Mouse (Mus musculus) mammary gland, adult 2 months (tissue): Measurements from ENCODE around the gene Mybpc3. TPM values are rescaled to one million over a fixed set of nuclear protein-coding genes. Genes with fewer than 3 reads are reported as not detected.

Experiments
- polyA plus RNA-seq: library from polyadenylated mRNA; depleted of rRNA; stranded (reverse); fragments of >200 nt; gene quantifications from 2 replicates; pipeline ENCODE4 v1.2.3, GENCODE M21; 2012; ENCODE audit warnings: low replicate concordance; rRNA removed

Gene Mybpc3
- polyA plus RNA-seq, result 0.19 and 0.27 TPM in 2 replicates

GRCm38 (mm10) chr2:91117585-91118275, at the start of gene Mybpc3:
Gene Mybpc3, plus strand, starts transcription at chr2:91118144.

GRCm38 (mm10) chr2:91070076-91070800, 47.7 kb upstream of the Mybpc3 start, which contains the start of gene Slc39a13:
Gene Slc39a13, minus strand, starts transcription at chr2:91070417.

GRCm38 (mm10) chr2:91081775-91082695, 35.9 kb upstream of the Mybpc3 start, which contains the start of gene Spi1:
Gene Spi1, plus strand, starts transcription at chr2:91082390.

GRCm38 (mm10) chr2:91183711-91184405, 65.9 kb downstream of the Mybpc3 start, which contains the start of gene Madd:
Gene Madd, minus strand, starts transcription at chr2:91183837.

Other genes with a start within 250 kb of the Mybpc3 start
- 5.1 and 7.1 TPM in 2 replicates for gene C1qtnf4, start 232.3 kb upstream of the Mybpc3 start, polyA plus RNA-seq
- 14.0 and 22.8 TPM in 2 replicates for gene Kbtbd4, start 213.4 kb upstream of the Mybpc3 start, polyA plus RNA-seq
- gene Ndufs3, start 213.3 kb upstream of the Mybpc3 start, polyA plus RNA-seq, result 135 and 410 TPM in 2 replicates
- gene Celf1, start 177.8 kb upstream of the Mybpc3 start, polyA plus RNA-seq, result 27.0 and 45.9 TPM in 2 replicates
- gene Rapsn, start 82.5 kb upstream of the Mybpc3 start, polyA plus RNA-seq, result 3.6 and 9.9 TPM in 2 replicates
- gene Psmc3, start 64.1 kb upstream of the Mybpc3 start, polyA plus RNA-seq, result 47.3 and 73.2 TPM in 2 replicates
- gene Slc39a13, start 47.7 kb upstream of the Mybpc3 start, polyA plus RNA-seq, result 70.6 and 95.5 TPM in 2 replicates
- gene Spi1, start 35.8 kb upstream of the Mybpc3 start, polyA plus RNA-seq, result 79.3 and 90.0 TPM in 2 replicates
- 27.3 and 28.6 TPM in 2 replicates for gene Madd, start 65.7 kb downstream of the Mybpc3 start, polyA plus RNA-seq
- 135 and 138 TPM in 2 replicates for gene Nr1h3, start 84.7 kb downstream of the Mybpc3 start, polyA plus RNA-seq
- gene Acp2, start 84.7 kb downstream of the Mybpc3 start, polyA plus RNA-seq, result 31.3 and 41.3 TPM in 2 replicates
- gene Ddb2, start 118.8 kb downstream of the Mybpc3 start, polyA plus RNA-seq, result 14.5 and 28.4 TPM in 2 replicates
- 27.4 and 58.8 TPM in 2 replicates for gene Pacsin3, start 137.8 kb downstream of the Mybpc3 start, polyA plus RNA-seq
- 35.7 and 52.3 TPM in 2 replicates for gene Arfgap2, start 146.8 kb downstream of the Mybpc3 start, polyA plus RNA-seq